Mouse (Mus musculus) ES-E14 (cell line): ENCODE measurements around the gene Erc2. TPM values are rescaled to one million over a fixed set of nuclear protein-coding genes. Genes with fewer than 3 reads are reported as not detected.

ENCODE experiments used
- DNase-seq: peaks from one replicate; pipeline ENCODE4 v3.0.0-alpha.2; 2013; ENCODE audit warnings: low read depth, low spot score
- H3K27ac ChIP-seq: 2 replicates; pipeline ENCODE4 v1.5.1; 2012; ENCODE audit warnings: low read depth, mild to moderate bottlenecking, low read length, moderate library complexity, mixed read lengths; ENCODE audit not compliant: poor library complexity, insufficient read depth, severe bottlenecking
- H3K36me3 ChIP-seq: 2 replicates; pipeline ENCODE4 v1.6.1; 2012; ENCODE audit warnings: mild to moderate bottlenecking, low read length, moderate library complexity, mixed read lengths; ENCODE audit not compliant: control insufficient read depth, poor library complexity, insufficient read depth, severe bottlenecking
- H3K4me1 ChIP-seq, 2 experiments: fragments of 150-350 bp in 1 of 2; sonication (generic) in 1 of 2; 2 replicates each; pipeline ENCODE4 v1.6.1; 2012; ENCODE audit warnings: low read length in 2 of 2, mild to moderate bottlenecking in 1 of 2, mixed read lengths in 1 of 2; ENCODE audit not compliant: control insufficient read depth in 2 of 2, insufficient read depth in 2 of 2, poor library complexity in 1 of 2
- H3K4me3 ChIP-seq, 2 experiments: fragments of 150-350 bp in 1 of 2; sonication (generic) in 1 of 2; 2 replicates each; pipeline ENCODE4 v1.5.1; 2012; ENCODE audit warnings: low read length in 2 of 2, low read depth in 1 of 2, mild to moderate bottlenecking in 1 of 2, mixed read lengths in 1 of 2; ENCODE audit not compliant: insufficient read depth in 1 of 2, poor library complexity in 1 of 2, severe bottlenecking in 1 of 2
- H3K9ac ChIP-seq: 2 replicates; pipeline ENCODE4 v1.6.1; 2012; ENCODE audit warnings: low read depth, mild to moderate bottlenecking, low read length, mixed read lengths; ENCODE audit not compliant: poor library complexity, insufficient read depth, severe bottlenecking
- H3K9me3 ChIP-seq: fragments of 150-350 bp; sonication (generic); 2 replicates; pipeline ENCODE4 v1.6.1; 2012; ENCODE audit warnings: low read depth, mild to moderate bottlenecking, low read length; ENCODE audit not compliant: control insufficient read depth, insufficient read depth
- CHD2 ChIP-seq: IDR thresholded peaks from 2 replicates; pipeline ENCODE4 v1.6.1; 2014; ENCODE audit warnings: mild to moderate bottlenecking, low read depth, low read length, inconsistent platforms
- HCFC1 ChIP-seq: IDR thresholded peaks from 2 replicates; pipeline ENCODE4 v1.6.1; 2012; ENCODE audit warnings: low read length, inconsistent platforms, borderline replicate concordance; ENCODE audit not compliant: insufficient read depth
- MAFK ChIP-seq: IDR thresholded peaks from 2 replicates; pipeline ENCODE4 v1.6.1; 2014; ENCODE audit warnings: mild to moderate bottlenecking, low read depth, low read length, inconsistent platforms; ENCODE audit not compliant: insufficient read depth
- ZC3H11A ChIP-seq: IDR thresholded peaks from 2 replicates; pipeline ENCODE4 v1.6.1; 2012; ENCODE audit warnings: low read depth, mild to moderate bottlenecking, inconsistent platforms, low read length, borderline replicate concordance
- ZNF384 ChIP-seq: IDR thresholded peaks from 2 replicates; pipeline ENCODE4 v1.6.1; 2012; ENCODE audit warnings: low read depth, low read length, inconsistent platforms
- in situ Hi-C, 2 experiments: fragments of 600-800 bp; cut with MboI; formaldehyde crosslinking; loops; one replicate each; pipeline ENCODE4 v1.15.1; 2025; ENCODE audit warnings: low sequenced_read_pairs in 2 of 2, inconsistent platforms in 1 of 2; ENCODE audit not compliant: unreplicated experiment in 2 of 2
- total RNA-seq: library from RNA; depleted of rRNA; stranded (reverse); fragments of 300-350 nt; gene quantifications from 2 replicates; pipeline ENCODE4 v1.2.3, GENCODE M21; 2012

Erc2 gene
- total RNA-seq, 1 experiment = 9.1 TPM

DNA sequence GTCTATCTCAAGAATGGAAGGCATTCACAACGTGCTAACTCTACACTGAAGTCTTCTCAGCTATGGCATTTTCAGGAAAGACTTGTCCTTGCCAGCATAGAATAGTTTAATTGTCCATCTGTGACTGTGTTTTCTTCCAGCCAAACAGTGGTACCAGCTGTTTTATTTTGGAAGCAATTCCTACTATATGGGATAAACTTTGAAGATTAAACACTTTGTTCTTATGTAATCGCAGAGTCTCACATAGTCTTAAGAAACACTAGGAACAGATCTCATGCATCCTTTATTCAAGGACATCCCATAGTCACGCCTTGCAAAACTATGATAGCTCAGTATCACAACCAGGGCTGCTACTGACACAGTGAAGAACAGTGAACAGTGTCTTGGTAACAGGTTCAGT lies 506.8 kb downstream of the Erc2 start:
- DNase-seq = no peak
- H3K4me3 ChIP-seq = no peak overlapping the region
- in situ Hi-C loops = no loop called here

GRCm38 (mm10) chr14:28143998-28144397 lies 521.8 kb downstream of the Erc2 start:
- Histone ChIP-seq H3K9me3 (no peaks in the 10 kb centered on the region), H3K4me1 (no peaks in the 10 kb centered on the region), H3K27ac (no peak overlapping the region), H3K4me3 (no peak overlapping the region), H3K36me3 (no peaks in the 10 kb centered on the region), H3K9ac (no peak overlapping the region)
- no peak for TF ChIP-seq CHD2
- no peak for TF ChIP-seq MAFK
- TF ChIP-seq ZNF384 = no peak
- TF ChIP-seq ZC3H11A = no peak
- TF ChIP-seq HCFC1 = no peak
- in situ Hi-C loops = no loop called here
- no peak for DNase-seq

More for the DNA sequence above, 506.8 kb downstream of the Erc2 start:
- TF ChIP-seq CHD2 = no peak
- TF ChIP-seq ZC3H11A = no peak
- TF ChIP-seq ZNF384 = no peak
- TF ChIP-seq HCFC1 = no peak
- TF ChIP-seq MAFK = no peak
- H3K27ac ChIP-seq = no peak overlapping the region
- no peak overlapping the region for H3K9ac ChIP-seq
- no peaks in the 10 kb centered on the region for H3K36me3 ChIP-seq
- H3K9me3 ChIP-seq = no peaks in the 10 kb centered on the region
- H3K4me1 ChIP-seq = no peaks in the 10 kb centered on the region

- H3K4me1 ChIP-seq = no peaks in the 10 kb centered on the region
- no peaks in the 10 kb centered on the region for H3K36me3 ChIP-seq
- no peak overlapping the region for H3K9ac ChIP-seq
- H3K4me3 ChIP-seq = no peak overlapping the region
- no peaks in the 10 kb centered on the region for H3K9me3 ChIP-seq
- TF ChIP-seq CHD2 (no peak), ZC3H11A (no peak), HCFC1 (no peak), MAFK (no peak), ZNF384 (no peak)
- in situ Hi-C loops = no loop called here
- DNase-seq = no peak
- H3K27ac ChIP-seq = no peak overlapping the region
These were observed 525.0 kb downstream of the Erc2 start for GRCm38 (mm10) chr14:28147201-28147600.

GRCm38 (mm10) chr14:28150942-28151341 lies 528.7 kb downstream of the Erc2 start:
- Histone ChIP-seq H3K4me3 (no peak overlapping the region), H3K36me3 (no peaks in the 10 kb centered on the region), H3K4me1 (no peaks in the 10 kb centered on the region), H3K9ac (no peak overlapping the region), H3K27ac (no peak overlapping the region), H3K9me3 (no peaks in the 10 kb centered on the region)
- in situ Hi-C loops = no loop called here
- DNase-seq = no peak
- TF ChIP-seq CHD2 (no peak), MAFK (no peak), HCFC1 (no peak), ZNF384 (no peak), ZC3H11A (no peak)

DNA sequence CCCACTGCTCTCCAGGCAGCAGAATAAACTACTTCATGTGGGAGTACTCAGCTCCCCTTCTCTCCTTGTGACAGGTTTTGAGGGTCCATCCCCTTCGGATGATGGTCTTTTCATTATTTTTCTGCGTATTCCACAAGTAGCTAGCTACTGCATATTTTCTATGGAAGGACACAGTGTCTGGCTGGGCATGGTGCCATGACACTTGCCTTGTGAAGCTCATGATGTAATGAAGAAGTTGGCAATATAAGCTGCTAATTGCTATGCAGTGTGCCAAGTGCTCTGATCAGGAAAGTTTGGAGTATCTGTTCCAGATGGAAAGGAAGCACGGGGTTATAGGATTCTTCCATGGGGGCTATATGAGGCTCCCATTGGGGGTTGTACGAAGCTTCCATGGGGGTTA lies 533.5 kb downstream of the Erc2 start:
- in situ Hi-C loops = no loop called here
- Histone ChIP-seq H3K27ac (no peak overlapping the region), H3K9ac (no peak overlapping the region), H3K9me3 (no peaks in the 10 kb centered on the region), H3K4me1 (no peaks in the 10 kb centered on the region), H3K4me3 (no peak overlapping the region), H3K36me3 (no peaks in the 10 kb centered on the region)
- DNase-seq = no peak
- TF ChIP-seq MAFK (no peak), ZNF384 (no peak), HCFC1 (no peak), ZC3H11A (no peak), CHD2 (no peak)
